Mouse (Mus musculus): Measurements from ENCODE around the gene Eef1b2.

DNA sequence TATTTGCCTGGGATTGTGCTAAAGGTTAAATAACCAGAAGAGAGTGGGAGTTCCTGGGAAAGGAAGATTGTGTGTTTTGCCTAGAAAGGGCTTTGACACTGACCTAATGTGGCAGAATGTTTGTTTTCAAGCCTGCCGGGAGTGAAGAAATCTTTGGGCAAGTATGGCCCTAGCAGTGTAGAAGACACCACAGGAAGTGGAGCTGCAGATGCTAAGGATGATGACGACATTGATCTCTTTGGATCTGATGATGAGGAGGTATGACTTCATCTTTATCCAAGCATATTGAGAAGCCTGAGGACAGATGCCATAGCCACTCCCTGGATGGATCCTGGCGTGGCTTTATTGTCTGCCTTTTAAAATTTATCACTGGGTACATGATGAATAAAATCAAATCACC is 1.7 kb downstream of the Eef1b2 start:
- no peak for TF ChIP-seq CTCF (IDR thresholded peaks at IDR 0.05; ENCODE audit: borderline replicate concordance, control insufficient read depth, extremely low read depth, insufficient read depth, low read length, poor library complexity)
- TF ChIP-seq POLR2A (IDR thresholded peaks at IDR 0.05; ENCODE audit: control insufficient read depth, extremely low read depth, insufficient read depth, low read length, poor library complexity) = no peak
